Mouse (Mus musculus): ENCODE data around the gene 1700023F06Rik. TPM values are rescaled to one million over a fixed set of nuclear protein-coding genes. Genes with fewer than 3 reads are reported as not detected.
A peak's percentile ranks its signal among the peaks of the same experiment; 100 is the strongest.

The 1700023F06Rik gene
- total and polyA plus RNA-seq, 3 experiments, result not detected

GRCm38 (mm10) chr11:103231367-103231766 lies 23.0 kb upstream of the 1700023F06Rik start:
- DNase-seq (ENCODE audit: extremely low read depth), result no peak
- no peak overlapping the region for H3K4me2 ChIP-seq (ENCODE audit: insufficient read depth, low read depth, poor library complexity, severe bottlenecking)
- no peaks in the 10 kb centered on the region for H3K79me2 ChIP-seq (replicated peaks; ENCODE audit: control insufficient read depth, extremely low read depth, insufficient read depth, poor library complexity, severe bottlenecking)
- H3K36me3 ChIP-seq (replicated peaks in 1 of 2; ENCODE audit: control insufficient read depth in 1 of 2, insufficient read depth in 1 of 2, low read length in 1 of 2), result peaks cover 48 to 88% of the 10 kb centered on the region in 2 experiments
- TF ChIP-seq HCFC1 (IDR thresholded peaks at IDR 0.05; ENCODE audit: low read depth, low read length) (no peak), SMC3 (IDR thresholded peaks at IDR 0.05; ENCODE audit: low read depth, low read length) (no peak), TCF12 (IDR thresholded peaks at IDR 0.05; ENCODE audit: low read depth, low read length) (no peak), ZNF384 (IDR thresholded peaks at IDR 0.05; ENCODE audit: low read depth, low read length) (no peak), CHD1 (IDR thresholded peaks at IDR 0.05; ENCODE audit: low read depth, low read length) (no peak), JUND (conservative IDR thresholded peaks at IDR 0.05; ENCODE audit: low read depth, low read length) (no peak), TBP (conservative IDR thresholded peaks at IDR 0.05; ENCODE audit: low read depth, low read length) (no peak), CHD2 (IDR thresholded peaks at IDR 0.05; ENCODE audit: low read length) (no peak), PAX5 (IDR thresholded peaks at IDR 0.05; ENCODE audit: low read length) (no peak), JUN (IDR thresholded peaks at IDR 0.05; ENCODE audit: insufficient read depth, low read depth, low read length) (no peak), MAZ (IDR thresholded peaks at IDR 0.05; ENCODE audit: low read depth, low read length) (no peak), SIN3A (IDR thresholded peaks at IDR 0.05; ENCODE audit: low read length) (no peak), MXI1 (IDR thresholded peaks at IDR 0.05; ENCODE audit: low read depth, low read length) (no peak), POLR2AphosphoS2 (IDR thresholded peaks at IDR 0.05; ENCODE audit: low read depth, low read length) (no peak)
- H3K27me3 ChIP-seq (replicated peaks), result no peaks in the 10 kb centered on the region
- H3K9ac ChIP-seq (ENCODE audit: insufficient read depth, low read depth), result no peak overlapping the region
- in situ Hi-C loops (cut with MboI; ENCODE audit: low pct_ligation_motif_present, low pct_unique_long_range_greater_than_20kb, low sequenced_read_pairs) (no loop called here), dilution Hi-C loops (cut with MboI; ENCODE audit: extremely low pct_ligation_motif_present, extremely low pct_unique_long_range_greater_than_20kb, low sequenced_read_pairs) (no loop called here)
- H3K4me1 ChIP-seq (ENCODE audit: control insufficient read depth in 1 of 2, insufficient read depth in 2 of 2), result peaks cover 11 to 53% of the 10 kb centered on the region in 2 experiments
- peaks cover 12% of the 10 kb centered on the region for H3K9me3 ChIP-seq (replicated peaks; ENCODE audit: low read length)
- no peak overlapping the region for H3K4me3 ChIP-seq (replicated peaks in 1 of 3; ENCODE audit: low read depth in 2 of 3, low read length in 2 of 3, poor library complexity in 1 of 3)
- H3K27ac ChIP-seq (ENCODE audit: insufficient read depth, low read depth), result no peak overlapping the region

GRCm38 (mm10) chr11:103230626-103231025 lies 22.3 kb upstream of the 1700023F06Rik start:
- peaks cover 12% of the 10 kb centered on the region for H3K9me3 ChIP-seq (replicated peaks; ENCODE audit: low read length)
- peaks cover 50 to 88% of the 10 kb centered on the region in 2 experiments for H3K36me3 ChIP-seq (replicated peaks in 1 of 2; ENCODE audit: control insufficient read depth in 1 of 2, insufficient read depth in 1 of 2, low read length in 1 of 2)
- H3K9ac ChIP-seq (ENCODE audit: insufficient read depth, low read depth), result no peak overlapping the region
- H3K27me3 ChIP-seq (replicated peaks), result no peaks in the 10 kb centered on the region
- no peak for DNase-seq (ENCODE audit: extremely low read depth)
- no peak overlapping the region for H3K4me2 ChIP-seq (ENCODE audit: insufficient read depth, low read depth, poor library complexity, severe bottlenecking)
- H3K4me1 ChIP-seq (ENCODE audit: control insufficient read depth in 1 of 2, insufficient read depth in 2 of 2), result peaks cover 10 to 47% of the 10 kb centered on the region in 2 experiments
- TF ChIP-seq EP300 (IDR thresholded peaks at IDR 0.05; ENCODE audit: low read length), result no peak
- TF ChIP-seq HCFC1 (IDR thresholded peaks at IDR 0.05; ENCODE audit: low read depth, low read length), result no peak
- no peak for TF ChIP-seq IRF4 (IDR thresholded peaks at IDR 0.05; ENCODE audit: low read depth, low read length)
- no peak for TF ChIP-seq E2F4 (IDR thresholded peaks at IDR 0.05; ENCODE audit: insufficient replicate concordance, low read depth, low read length)
- no peak for TF ChIP-seq USF1 (IDR thresholded peaks at IDR 0.05; ENCODE audit: low read depth, low read length)
- no peak for TF ChIP-seq NRF1 (IDR thresholded peaks at IDR 0.05; ENCODE audit: low read depth, low read length)
- no peak for TF ChIP-seq NELFE (IDR thresholded peaks at IDR 0.05; ENCODE audit: low read depth, low read length)
- no peak for TF ChIP-seq MAFK (IDR thresholded peaks at IDR 0.05; ENCODE audit: insufficient replicate concordance, low read length)
- no peak for TF ChIP-seq RAD21 (IDR thresholded peaks at IDR 0.05; ENCODE audit: low read depth, low read length)
- no peak for TF ChIP-seq JUN (IDR thresholded peaks at IDR 0.05; ENCODE audit: insufficient read depth, low read depth, low read length)
- TF ChIP-seq SMC3 (IDR thresholded peaks at IDR 0.05; ENCODE audit: low read depth, low read length), result no peak
- H3K27ac ChIP-seq (ENCODE audit: insufficient read depth, low read depth), result 0 out of 2 replicates have a peak overlapping the region, but pooled peaks have one; percentile 33
- no peaks in the 10 kb centered on the region for H3K79me2 ChIP-seq (replicated peaks; ENCODE audit: control insufficient read depth, extremely low read depth, insufficient read depth, poor library complexity, severe bottlenecking)
- dilution Hi-C loops (cut with MboI; ENCODE audit: extremely low pct_ligation_motif_present, extremely low pct_unique_long_range_greater_than_20kb, low sequenced_read_pairs) (no loop called here), in situ Hi-C loops (cut with MboI; ENCODE audit: low pct_ligation_motif_present, low pct_unique_long_range_greater_than_20kb, low sequenced_read_pairs) (no loop called here)
- H3K4me3 ChIP-seq (replicated peaks in 1 of 3; ENCODE audit: low read depth in 2 of 3, low read length in 2 of 3, poor library complexity in 1 of 3), result no peak overlapping the region

Measured in CH12.LX (cell line).